ENCODE assay signal across 9 mouse cellular contexts in the genomic region with DNA sequence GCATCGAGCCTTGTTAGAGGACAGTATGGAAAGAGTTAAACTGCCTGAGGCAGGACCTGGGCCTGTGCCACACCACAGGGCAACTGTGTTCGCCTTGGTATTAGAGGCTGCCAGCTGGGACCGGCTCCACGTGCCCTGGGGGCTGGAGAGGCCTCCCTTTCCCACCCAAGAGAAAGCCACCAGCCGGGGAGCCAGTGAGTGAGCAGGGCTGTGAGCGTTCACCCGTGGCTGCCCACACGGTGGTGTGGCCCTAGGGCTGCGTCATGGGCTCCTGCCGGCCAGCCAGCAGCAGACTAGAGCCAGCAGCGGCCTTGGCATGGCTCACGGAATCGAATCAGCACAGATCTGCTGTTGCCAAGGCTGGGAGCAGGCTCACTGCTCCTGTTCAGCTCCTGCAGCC. TPM values are rescaled to one million over a fixed set of nuclear protein-coding genes. Genes with fewer than 3 reads are reported as not detected.
A peak's percentile ranks its signal among the peaks of the same experiment; 100 is the strongest.
DNase-seq lines count a peak whose midpoint lies in the region; ATAC-seq lines count a peak whose summit lies in the region.
"Had no signal": no experiment of that assay in that cellular context is flagged by ENCODE, and none has a peak within 500 bp of the region (broad histone marks: within the 10 kb centered on the region; RNA-seq: fewer than 3 reads in every experiment).

No protein-coding gene starts in this region.

- peaks cover 50% of the 10 kb centered on the region for H3K27me3 ChIP-seq in forebrain, embryonic 10.5 days (ENCODE audit: poor library complexity, severe bottlenecking)
- H3K27me3 ChIP-seq in forebrain, embryonic 11.5 days (ENCODE audit: control insufficient read depth, insufficient read depth, low read length): no peaks in the 10 kb centered on the region
- peaks cover 6% of the 10 kb centered on the region; the same call in 1 of the 2 replicates for H3K27me3 ChIP-seq in liver, embryonic 11.5 days (replicated peaks; ENCODE audit: control insufficient read depth, insufficient read depth, low read length)

- peak overlapping the region; percentile 68 for H3K27ac ChIP-seq in forebrain, embryonic 10.5 days
- H3K27ac ChIP-seq in forebrain, embryonic 11.5 days (ENCODE audit: low read depth, low read length): no peak overlapping the region
- no peak overlapping the region for H3K27ac ChIP-seq in liver, embryonic 11.5 days (ENCODE audit: low read depth, low read length)
- H3K27ac ChIP-seq: macrophage had no signal

- whole genome bisulfite sequencing in forebrain, embryonic 10.5 days: 82% methylated on average over 13 of the region's 13 CpGs
- 84% methylated on average over 13 of the region's 13 CpGs for WGBS in forebrain, embryonic 11.5 days
- 82% methylated on average over 13 of the region's 13 CpGs for WGBS in liver, embryonic 11.5 days

- no peak overlapping the region for H3K4me2 ChIP-seq in forebrain, embryonic 11.5 days (ENCODE audit: low read depth, low read length, severe bottlenecking)
- no peak overlapping the region for H3K4me2 ChIP-seq in liver, embryonic 11.5 days

- H3K36me3 ChIP-seq in forebrain, embryonic 10.5 days (replicated peaks): no peaks in the 10 kb centered on the region
- H3K36me3 ChIP-seq in forebrain, embryonic 11.5 days (ENCODE audit: control insufficient read depth, insufficient read depth, low read length): no peaks in the 10 kb centered on the region
- no peaks in the 10 kb centered on the region for H3K36me3 ChIP-seq in liver, embryonic 11.5 days (ENCODE audit: control insufficient read depth, insufficient read depth, low read length)

- H3K9ac ChIP-seq in forebrain, embryonic 11.5 days (ENCODE audit: low read length): no peak overlapping the region; the same call in 1 of the 2 replicates
- no peak overlapping the region for H3K9ac ChIP-seq in liver, embryonic 11.5 days (ENCODE audit: low read depth, low read length)

- DNase-seq in forebrain, embryonic 10.5 days (ENCODE audit: extremely low spot score, low spot score): no peak
- DNase-seq in forebrain, embryonic 11.5 days (ENCODE audit: low spot score): no peak
- peak; percentile 46 for DNase-seq in testis, postnatal 14 days (ENCODE audit: low spot score)
- no peak for DNase-seq in testis, postnatal 10 days (ENCODE audit: low spot score)
- peak; percentile 70 to 84 for DNase-seq in gastrocnemius, adult 8-10 months (ENCODE audit: low spot score in 2 of 2)
- DNase-seq in layer of hippocampus, postnatal 10 days (ENCODE audit: low spot score in 2 of 2): peak; percentile 71 to 81
- DNase-seq in liver, embryonic 11.5 days (ENCODE audit: low spot score): no peak

- no peak for ATAC-seq in forebrain, embryonic 11.5 days (replicated peaks; ENCODE audit: low FRiP score)
- no peak for ATAC-seq in megakaryocyte progenitor cell, adult 5-6 weeks (replicated peaks; ENCODE audit: poor library complexity)
- no peak for ATAC-seq in liver, embryonic 11.5 days (replicated peaks; ENCODE audit: low FRiP score)

- H3K4me1 ChIP-seq in forebrain, embryonic 10.5 days: peaks cover 92% of the 10 kb centered on the region
- peaks cover 22% of the 10 kb centered on the region for H3K4me1 ChIP-seq in forebrain, embryonic 11.5 days (replicated peaks; ENCODE audit: control insufficient read depth, insufficient read depth, low read length)
- H3K4me1 ChIP-seq in liver, embryonic 11.5 days (replicated peaks; ENCODE audit: control insufficient read depth, insufficient read depth, low read length): peaks cover 19% of the 10 kb centered on the region

- H3K4me3 ChIP-seq in forebrain, embryonic 10.5 days: no peak overlapping the region
- H3K4me3 ChIP-seq in forebrain, embryonic 11.5 days (ENCODE audit: low read depth, low read length): no peak overlapping the region
- no peak overlapping the region for H3K4me3 ChIP-seq in liver, embryonic 11.5 days (ENCODE audit: low read depth, low read length)

- H3K9me3 ChIP-seq in forebrain, embryonic 10.5 days: no peaks in the 10 kb centered on the region
- H3K9me3 ChIP-seq in forebrain, embryonic 11.5 days (ENCODE audit: control insufficient read depth, low read length): no peaks in the 10 kb centered on the region
- H3K9me3 ChIP-seq in liver, embryonic 11.5 days (ENCODE audit: control insufficient read depth, low read length): no peaks in the 10 kb centered on the region

RNA-seq across cellular contexts. Expression of gene Gse1, which starts 42.2 kb away (rescaled TPM):
- polyA plus RNA-seq in forebrain, embryonic 10.5 days (2016; fragmentation: Nextera tagmentation; extraction: Ambion mirVana): 11.1 and 12.0 TPM in 2 replicates
- polyA plus RNA-seq in forebrain, embryonic 11.5 days (2014; fragmentation: Nextera tagmentation; extraction: Ambion mirVana): 22.2 and 23.6 TPM in 2 replicates
- 10 to 100 TPM; 32.6 to 36.2 (median 34.6) TPM for total RNA-seq in gastrocnemius, adult 8-10 months (2022)
- 10 to 100 TPM; 65.0 to 79.3 TPM for total RNA-seq in layer of hippocampus, postnatal 10 days (2021)
- total RNA-seq in megakaryocyte progenitor cell, adult 5-6 weeks (2015): 32.0 and 32.6 TPM in 2 replicates
- 10.0 and 11.2 TPM in 2 replicates for total RNA-seq in megakaryocyte progenitor cell, adult 5-6 weeks (2017)
- polyA plus RNA-seq in liver, embryonic 11.5 days (2014; fragmentation: Nextera tagmentation; extraction: Ambion mirVana): 23.1 and 25.3 TPM in 2 replicates

Comparison
In these comparisons a context has a peak if more than half of its experiments do, and no peak if none do; other contexts are left out.
1. DNase-seq: peak in testis, postnatal 14 days (single experiment), gastrocnemius, adult 8-10 months (2 of 2) and layer of hippocampus, postnatal 10 days (2 of 2); none in forebrain, embryonic 10.5 days (single experiment), forebrain, embryonic 11.5 days (single experiment), testis, postnatal 10 days (single experiment) and liver, embryonic 11.5 days (single experiment).